Mouse (Mus musculus) bone marrow, adult 2 months (tissue): ENCODE results near the gene Ptprg. TPM values are rescaled to one million over a fixed set of nuclear protein-coding genes. Genes with fewer than 3 reads are reported as not detected.

Experiments
- H3K27ac ChIP-seq: fragments of 200-500 bp; 2 replicates; pipeline ENCODE4 v1.5.1; 2012; ENCODE audit warnings: low read depth, mild to moderate bottlenecking, control low read depth, inconsistent platforms, low read length; ENCODE audit not compliant: control insufficient read depth, poor library complexity, insufficient read depth
- H3K4me1 ChIP-seq: fragments of 200-500 bp; 2 replicates; pipeline ENCODE4 v1.6.1; 2011; ENCODE audit warnings: low read length; ENCODE audit not compliant: control insufficient read depth, insufficient read depth
- H3K4me3 ChIP-seq: fragments of 200-500 bp; replicated peaks from 2 replicates; pipeline ENCODE3; 2011; ENCODE audit warnings: mild to moderate bottlenecking, low read depth, low read length, control low read depth; ENCODE audit not compliant: control insufficient read depth
- CTCF ChIP-seq: fragments of 200-500 bp; IDR thresholded peaks from 2 replicates; pipeline ENCODE4 v1.5.1; 2011; ENCODE audit warnings: low read length, control low read depth; ENCODE audit not compliant: control insufficient read depth, insufficient read depth
- POLR2A ChIP-seq: fragments of 200-500 bp; IDR thresholded peaks from 2 replicates; pipeline ENCODE4 v1.6.1; 2011; ENCODE audit warnings: low read depth, mild to moderate bottlenecking, control low read depth, low read length, borderline replicate concordance; ENCODE audit not compliant: control insufficient read depth
- WGBS: fragments of 180-500 bp; shearing (Covaris S2); methylation state at CpG from one replicate; pipeline ENCODE4 v1.1.7; 2018; 5-methylcytosine and 5-hydroxymethylcytosine counted together
- polyA plus RNA-seq: library from polyadenylated mRNA; stranded (reverse); fragments of >200 nt; gene quantifications from 2 replicates; pipeline ENCODE4 v1.2.4, GENCODE M21; 2011; ENCODE audit warnings: low replicate concordance; ENCODE audit not compliant: missing spikeins, insufficient read depth, insufficient read length

Gene Ptprg
- polyA plus RNA-seq, 1 experiment, result 0.27 TPM

GRCm38 (mm10) chr14:11617362-11617761, 64.0 kb downstream of the Ptprg start:
- 53% methylated on average over 6 of the region's 6 CpGs for WGBS
- no peak overlapping the region for H3K4me3 ChIP-seq
- H3K4me1 ChIP-seq, result no peaks in the 10 kb centered on the region
- no peak overlapping the region for H3K27ac ChIP-seq
- TF ChIP-seq POLR2A, result no peak
- TF ChIP-seq CTCF, result no peak

- WGBS, result 80% methylated on average over 6 of the region's 6 CpGs
- Histone ChIP-seq H3K27ac (no peak overlapping the region), H3K4me1 (no peaks in the 10 kb centered on the region), H3K4me3 (no peak overlapping the region)
- TF ChIP-seq CTCF, result no peak
- no peak for TF ChIP-seq POLR2A
These were observed 64.9 kb downstream of the Ptprg start for GRCm38 (mm10) chr14:11618140-11618705.

GRCm38 (mm10) chr14:11619606-11620005, 66.3 kb downstream of the Ptprg start:
- Histone ChIP-seq H3K27ac (no peak overlapping the region), H3K4me1 (no peaks in the 10 kb centered on the region), H3K4me3 (no peak overlapping the region)
- TF ChIP-seq CTCF, result no peak
- no peak for TF ChIP-seq POLR2A
- 82% methylated on average over 7 of the region's 7 CpGs for WGBS

GRCm38 (mm10) chr14:11620314-11620713, 67.0 kb downstream of the Ptprg start:
- no peak overlapping the region for H3K27ac ChIP-seq
- 72% methylated on average over 6 of the region's 6 CpGs for WGBS
- no peak overlapping the region for H3K4me3 ChIP-seq
- no peak for TF ChIP-seq POLR2A
- no peak for TF ChIP-seq CTCF
- H3K4me1 ChIP-seq, result no peaks in the 10 kb centered on the region

GRCm38 (mm10) chr14:11620962-11621568, 67.7 kb downstream of the Ptprg start:
- no peaks in the 10 kb centered on the region for H3K4me1 ChIP-seq
- H3K4me3 ChIP-seq, result no peak overlapping the region
- 51% methylated on average over 10 of the region's 10 CpGs for WGBS
- no peak overlapping the region for H3K27ac ChIP-seq
- TF ChIP-seq POLR2A, result no peak
- TF ChIP-seq CTCF, result no peak

GRCm38 (mm10) chr14:11623576-11623975, 70.2 kb downstream of the Ptprg start:
- no peak overlapping the region for H3K27ac ChIP-seq
- WGBS, result 74% methylated on average over 4 of the region's 4 CpGs
- no peaks in the 10 kb centered on the region for H3K4me1 ChIP-seq

GRCm38 (mm10) chr14:11630736-11631135, 77.4 kb downstream of the Ptprg start:
- Histone ChIP-seq H3K27ac (no peak overlapping the region), H3K4me1 (no peaks in the 10 kb centered on the region), H3K4me3 (no peak overlapping the region)
- no peak for TF ChIP-seq POLR2A
- no peak for TF ChIP-seq CTCF
- WGBS, result 64% methylated on average over 2 of the region's 2 CpGs

More at GRCm38 (mm10) chr14:11623576-11623975, 70.2 kb downstream of the Ptprg start:
- TF ChIP-seq POLR2A, result no peak
- TF ChIP-seq CTCF, result no peak
- no peak overlapping the region for H3K4me3 ChIP-seq

GRCm38 (mm10) chr14:11631505-11631904, 78.2 kb downstream of the Ptprg start:
- H3K4me3 ChIP-seq, result no peak overlapping the region
- no peaks in the 10 kb centered on the region for H3K4me1 ChIP-seq
- no peak overlapping the region for H3K27ac ChIP-seq
- TF ChIP-seq CTCF, result no peak
- TF ChIP-seq POLR2A, result no peak
- WGBS, result 85% methylated on average over 4 of the region's 4 CpGs
